ENCODE assay signal across 17 mouse cellular contexts in the genomic region with DNA sequence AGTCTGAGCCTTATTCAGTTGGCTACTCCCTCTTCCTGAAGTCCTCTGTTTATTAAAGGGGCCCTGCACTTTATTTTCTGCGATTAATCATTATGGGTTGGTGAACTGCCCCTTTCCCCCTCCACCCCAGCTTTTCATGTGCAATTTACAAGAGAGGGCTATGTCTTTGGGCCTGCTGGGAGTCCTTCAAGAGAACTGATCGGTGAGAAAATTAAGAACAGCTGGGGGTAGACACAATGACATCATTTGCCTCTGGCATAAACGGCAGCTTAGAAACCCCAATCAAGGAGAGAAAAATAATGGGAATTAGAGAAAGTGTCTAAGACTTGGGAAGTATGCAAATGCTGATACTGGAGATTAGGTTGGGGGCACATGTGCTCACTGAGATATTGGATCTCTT.
"Had no signal": no experiment of that assay in that cellular context is flagged by ENCODE, and none has a peak within 500 bp of the region (broad histone marks: within the 10 kb centered on the region; RNA-seq: fewer than 3 reads in every experiment).

No protein-coding gene starts in this region.

- ATAC-seq: lung, postnatal 0 days; midbrain, embryonic 13.5 days; midbrain, embryonic 15.5 days had no signal

- H3K9ac ChIP-seq: lung, embryonic 15.5 days; midbrain, embryonic 13.5 days; midbrain, embryonic 15.5 days; neural tube, embryonic 12.5 days; stomach, embryonic 15.5 days had no signal

- DNase-seq: lung, adult 2 months; lung, postnatal 14 days; lung, postnatal 36 days; right cerebral cortex, postnatal 14 days; thymus, adult 2 months; thymus, postnatal 25 days; thymus, postnatal 4 days had no signal

- H3K4me3 ChIP-seq: lung, embryonic 15.5 days; megakaryocyte, embryonic 14.5 days; midbrain, embryonic 13.5 days; midbrain, embryonic 15.5 days; neural tube, embryonic 12.5 days; stomach, embryonic 15.5 days had no signal

- H3K27me3 ChIP-seq: lung, embryonic 15.5 days; midbrain, embryonic 13.5 days; midbrain, embryonic 15.5 days; neural tube, embryonic 12.5 days; stomach, embryonic 15.5 days had no signal

- H3K27ac ChIP-seq: lung, embryonic 15.5 days; macrophage; midbrain, embryonic 13.5 days; midbrain, embryonic 15.5 days; neural tube, embryonic 12.5 days; stomach, embryonic 15.5 days; stomach, postnatal 0 days had no signal

- H3K4me1 ChIP-seq: lung, embryonic 15.5 days; megakaryocyte, embryonic 14.5 days; midbrain, embryonic 13.5 days; midbrain, embryonic 15.5 days; neural tube, embryonic 12.5 days; stomach, embryonic 15.5 days had no signal

- H3K9me3 ChIP-seq: lung, embryonic 15.5 days; midbrain, embryonic 13.5 days; midbrain, embryonic 15.5 days; neural tube, embryonic 12.5 days; stomach, embryonic 15.5 days had no signal

- H3K36me3 ChIP-seq: lung, embryonic 15.5 days; midbrain, embryonic 13.5 days; midbrain, embryonic 15.5 days; neural tube, embryonic 12.5 days; stomach, embryonic 15.5 days had no signal

- H3K4me2 ChIP-seq: lung, embryonic 15.5 days; midbrain, embryonic 11.5 days; midbrain, embryonic 13.5 days; midbrain, embryonic 15.5 days; neural tube, embryonic 12.5 days; stomach, embryonic 15.5 days had no signal
